9 mouse cellular contexts compared by ENCODE assay signal in genomic region chr2:142589403-142590283, GRCm38 (mm10).
DNase-seq lines count a peak whose midpoint lies in the region; ATAC-seq and TF ChIP-seq lines count a peak whose summit lies in the region.
"Had no signal": no experiment of that assay in that cellular context is flagged by ENCODE, and none has a peak within 500 bp of the region (broad histone marks: within the 10 kb centered on the region; RNA-seq: fewer than 3 reads in every experiment).

No protein-coding gene starts in this region.

- ATAC-seq in embryonic facial prominence, embryonic 14.5 days (ENCODE audit: low read depth), result peak; percentile 84
- ATAC-seq in hindbrain, embryonic 16.5 days, result peak; percentile 91
- ATAC-seq in stomach, postnatal 0 days (ENCODE audit: low FRiP score, low TSS enrichment), result no peak
- ATAC-seq: intestine, embryonic 16.5 days had no signal

- no peaks in the 10 kb centered on the region for H3K36me3 ChIP-seq in heart, embryonic 10.5 days
- no peaks in the 10 kb centered on the region for H3K36me3 ChIP-seq in heart, adult 2 months (ENCODE audit: control insufficient read depth, insufficient read depth, low read length)
- no peaks in the 10 kb centered on the region for H3K36me3 ChIP-seq in embryonic facial prominence, embryonic 14.5 days (ENCODE audit: control insufficient read depth, insufficient read depth, low read length)
- H3K36me3 ChIP-seq in hindbrain, embryonic 16.5 days (ENCODE audit: control insufficient read depth, insufficient read depth, low read length), result no peaks in the 10 kb centered on the region
- H3K36me3 ChIP-seq in stomach, postnatal 0 days (ENCODE audit: control insufficient read depth, insufficient read depth, low read length), result no peaks in the 10 kb centered on the region

- peaks cover 16% of the 10 kb centered on the region; the same call in 1 of the 2 replicates for H3K4me1 ChIP-seq in heart, embryonic 10.5 days
- H3K4me1 ChIP-seq in heart, adult 2 months (ENCODE audit: control insufficient read depth, insufficient read depth, low read length), result no peaks in the 10 kb centered on the region
- peaks cover 4% of the 10 kb centered on the region; the same call in 1 of the 2 replicates for H3K4me1 ChIP-seq in embryonic facial prominence, embryonic 14.5 days (ENCODE audit: control insufficient read depth, insufficient read depth, low read length)
- peaks cover 6% of the 10 kb centered on the region for H3K4me1 ChIP-seq in hindbrain, embryonic 16.5 days (ENCODE audit: control insufficient read depth, insufficient read depth, low read depth, low read length)
- no peaks in the 10 kb centered on the region for H3K4me1 ChIP-seq in stomach, postnatal 0 days (replicated peaks; ENCODE audit: control insufficient read depth, insufficient read depth)

- H3K27me3 ChIP-seq in heart, embryonic 10.5 days (ENCODE audit: insufficient read depth, poor library complexity, severe bottlenecking), result peaks cover 10% of the 10 kb centered on the region; the same call in 1 of the 2 replicates
- H3K27me3 ChIP-seq in heart, adult 2 months (ENCODE audit: control insufficient read depth, insufficient read depth, low read length), result no peaks in the 10 kb centered on the region
- no peaks in the 10 kb centered on the region for H3K27me3 ChIP-seq in embryonic facial prominence, embryonic 14.5 days (replicated peaks; ENCODE audit: control insufficient read depth, insufficient read depth, low read length)
- H3K27me3 ChIP-seq in hindbrain, embryonic 16.5 days (replicated peaks; ENCODE audit: control insufficient read depth, insufficient read depth, low read length), result no peaks in the 10 kb centered on the region
- no peaks in the 10 kb centered on the region for H3K27me3 ChIP-seq in stomach, postnatal 0 days (ENCODE audit: control insufficient read depth, insufficient read depth, low read length)

- intact Hi-C loops in heart, adult 2 months (cut with DNase I), result no loop called here

- H3K79me2 ChIP-seq in heart, adult 2 months (replicated peaks; ENCODE audit: control insufficient read depth, insufficient read depth, low read length), result no peaks in the 10 kb centered on the region

- TF ChIP-seq POLR2A in heart, adult 2 months (IDR thresholded peaks at IDR 0.05; ENCODE audit: insufficient read depth, low read depth, low read length), result no peak

- TF ChIP-seq EP300 in heart, adult 2 months (IDR thresholded peaks at IDR 0.05; ENCODE audit: insufficient read depth, low read depth, low read length), result no peak
- TF ChIP-seq EP300 in stomach, postnatal 0 days (optimal IDR thresholded peaks at IDR 0.05), result no peak

- peak overlapping the region; percentile 36; the same call in 1 of the 2 replicates for H3K27ac ChIP-seq in heart, embryonic 10.5 days
- H3K27ac ChIP-seq in heart, adult 2 months, result no peak overlapping the region
- no peak overlapping the region; the same call in 1 of the 2 replicates for H3K27ac ChIP-seq in embryonic facial prominence, embryonic 14.5 days (replicated peaks; ENCODE audit: low read depth, low read length)
- H3K27ac ChIP-seq in hindbrain, embryonic 16.5 days (ENCODE audit: low read depth, low read length), result peak overlapping the region; percentile 41
- no peak overlapping the region for H3K27ac ChIP-seq in stomach, postnatal 0 days (replicated peaks)

- H3K9me3 ChIP-seq in heart, embryonic 10.5 days, result no peaks in the 10 kb centered on the region
- no peaks in the 10 kb centered on the region for H3K9me3 ChIP-seq in embryonic facial prominence, embryonic 14.5 days (ENCODE audit: control insufficient read depth, low read length)
- no peaks in the 10 kb centered on the region for H3K9me3 ChIP-seq in hindbrain, embryonic 16.5 days (ENCODE audit: control insufficient read depth, low read length)
- no peaks in the 10 kb centered on the region for H3K9me3 ChIP-seq in stomach, postnatal 0 days (ENCODE audit: control insufficient read depth, low read length)

- H3K4me3 ChIP-seq in heart, embryonic 10.5 days, result no peak overlapping the region
- no peak overlapping the region for H3K4me3 ChIP-seq in heart, adult 2 months
- H3K4me3 ChIP-seq in embryonic facial prominence, embryonic 14.5 days (ENCODE audit: low read depth, low read length), result no peak overlapping the region
- no peak overlapping the region for H3K4me3 ChIP-seq in hindbrain, embryonic 16.5 days (ENCODE audit: low read length)
- no peak overlapping the region for H3K4me3 ChIP-seq in stomach, postnatal 0 days (ENCODE audit: low read depth, low read length)

- no peak overlapping the region for H3K9ac ChIP-seq in heart, adult 2 months (ENCODE audit: low read depth, low read length)
- no peak overlapping the region for H3K9ac ChIP-seq in embryonic facial prominence, embryonic 14.5 days (ENCODE audit: low read depth, low read length)
- no peak overlapping the region for H3K9ac ChIP-seq in hindbrain, embryonic 16.5 days (ENCODE audit: low read depth, low read length)
- no peak overlapping the region for H3K9ac ChIP-seq in stomach, postnatal 0 days (ENCODE audit: low read length)

- DNase-seq in heart, embryonic 10.5 days (ENCODE audit: low spot score), result no peak
- DNase-seq in heart, adult 2 months, result no peak
- peak; percentile 48 for DNase-seq in embryonic facial prominence, embryonic 14.5 days (ENCODE audit: low spot score)
- DNase-seq in neural tube, embryonic 10.5 days (ENCODE audit: extremely low spot score, low spot score), result peak; percentile 40
- no peak for DNase-seq in B cell, adult 2 months
- DNase-seq in frontal cortex, postnatal 25 days (ENCODE audit: low spot score in 2 of 2), result no peak
- no peak for DNase-seq in stomach, postnatal 0 days (ENCODE audit: low spot score)

- TF ChIP-seq CTCF in heart, adult 2 months (IDR thresholded peaks at IDR 0.05), result no peak
- no peak for TF ChIP-seq CTCF in stomach, postnatal 0 days (IDR thresholded peaks at IDR 0.05; ENCODE audit: low read depth)

- H3K4me2 ChIP-seq in embryonic facial prominence, embryonic 14.5 days (ENCODE audit: low read depth, low read length), result peak overlapping the region; percentile 19
- H3K4me2 ChIP-seq in hindbrain, embryonic 16.5 days (ENCODE audit: low read length), result peak overlapping the region; percentile 13; the same call in 1 of the 2 replicates
- H3K4me2 ChIP-seq in stomach, postnatal 0 days (replicated peaks; ENCODE audit: low read depth), result no peak overlapping the region

- WGBS in heart, embryonic 10.5 days, result 68% methylated on average over 14 of the region's 14 CpGs
- WGBS in heart, adult 2 months, result 77% methylated on average over 14 of the region's 14 CpGs
- 27% methylated on average over 14 of the region's 14 CpGs for WGBS in embryonic facial prominence, embryonic 14.5 days
- WGBS in hindbrain, embryonic 16.5 days, result 15% methylated on average over 14 of the region's 14 CpGs
- 77% methylated on average over 14 of the region's 14 CpGs for WGBS in stomach, postnatal 0 days

Comparison
In these comparisons a context has a peak if more than half of its experiments do, and no peak if none do; other contexts are left out.
1. H3K27ac ChIP-seq: peak in heart, embryonic 10.5 days (single experiment) and hindbrain, embryonic 16.5 days (single experiment); none in heart, adult 2 months (single experiment), embryonic facial prominence, embryonic 14.5 days (single experiment) and stomach, postnatal 0 days (single experiment).
2. DNase-seq: peak in embryonic facial prominence, embryonic 14.5 days (single experiment) and neural tube, embryonic 10.5 days (single experiment); none in heart, embryonic 10.5 days (single experiment), heart, adult 2 months (0 of 2), B cell, adult 2 months (0 of 2), frontal cortex, postnatal 25 days (0 of 2) and stomach, postnatal 0 days (single experiment).